Mouse (Mus musculus) myocyte (in vitro differentiated cells): Measurements from ENCODE around the gene Zfp646. TPM values are rescaled to one million over a fixed set of nuclear protein-coding genes. Genes with fewer than 3 reads are reported as not detected.
"Not testable (repeated sequence)": the region's sequence is repeated elsewhere in the genome, so short reads cannot be mapped to it uniquely, and the experiment has no call there.

Experiments used
- H3K27me3 ChIP-seq: one replicate; pipeline ENCODE4 v1.6.1; 2011; ENCODE audit not compliant: control insufficient read depth, insufficient read depth, insufficient read length
- H3K36me3 ChIP-seq: one replicate; pipeline ENCODE4 v1.6.1; 2011; ENCODE audit not compliant: control insufficient read depth, insufficient read depth
- H3K4me2 ChIP-seq: one replicate; pipeline ENCODE4 v1.6.1; 2011; ENCODE audit warnings: low read depth, control low read depth
- H3K4me3 ChIP-seq: one replicate; pipeline ENCODE4 v1.5.1; 2011; ENCODE audit warnings: mild to moderate bottlenecking, control low read depth, moderate library complexity
- H3K79me2 ChIP-seq: one replicate; pipeline ENCODE4 v1.6.1; 2011; ENCODE audit not compliant: control insufficient read depth, insufficient read depth
- H3ac ChIP-seq: one replicate; pipeline ENCODE4 v1.6.1; 2011; ENCODE audit not compliant: control insufficient read depth, insufficient read length
- CEBPB ChIP-seq: IDR thresholded peaks from 2 replicates; pipeline ENCODE4 v1.6.1; 2011; ENCODE audit warnings: mild to moderate bottlenecking, moderate library complexity; ENCODE audit not compliant: poor library complexity, insufficient read depth, severe bottlenecking
- E2F4 ChIP-seq: IDR thresholded peaks from one replicate; pipeline ENCODE4 v1.6.1; 2011; ENCODE audit warnings: mild to moderate bottlenecking, control low read depth, moderate library complexity; ENCODE audit not compliant: insufficient read depth
- MAX ChIP-seq: IDR thresholded peaks from one replicate; pipeline ENCODE4 v1.6.1; 2011; ENCODE audit warnings: low read depth, mild to moderate bottlenecking, control low read depth
- MYOD1 ChIP-seq, 3 experiments: IDR thresholded peaks; one replicate each; pipeline ENCODE4 v1.6.1; 2011; ENCODE audit warnings: control low read depth in 2 of 3, low read depth in 2 of 3, mild to moderate bottlenecking in 2 of 3, moderate library complexity in 1 of 3; ENCODE audit not compliant: insufficient read length in 2 of 3, control insufficient read depth in 1 of 3
- MYOG ChIP-seq, 3 experiments: IDR thresholded peaks; one replicate each; pipeline ENCODE4 v1.6.1; 2011; ENCODE audit warnings: control low read depth in 2 of 3, low read depth in 2 of 3, mild to moderate bottlenecking in 2 of 3; ENCODE audit not compliant: insufficient read length in 2 of 3, control insufficient read depth in 1 of 3, insufficient read depth in 1 of 3
- POLR2A ChIP-seq: IDR thresholded peaks from one replicate; pipeline ENCODE4 v1.6.1; 2011; ENCODE audit warnings: low read depth, mild to moderate bottlenecking, control low read depth, moderate library complexity; ENCODE audit not compliant: insufficient read length
- POLR2AphosphoS2 ChIP-seq: IDR thresholded peaks from one replicate; pipeline ENCODE4 v1.6.1; 2011; ENCODE audit warnings: low read depth, control low read depth; ENCODE audit not compliant: insufficient read length
- REST ChIP-seq: IDR thresholded peaks from one replicate; pipeline ENCODE4 v1.6.1; 2011; ENCODE audit warnings: mild to moderate bottlenecking, control low read depth, moderate library complexity; ENCODE audit not compliant: insufficient read depth, insufficient read length
- SRF ChIP-seq: IDR thresholded peaks from one replicate; pipeline ENCODE4 v1.6.1; 2011; ENCODE audit warnings: low read depth; ENCODE audit not compliant: control insufficient read depth, insufficient read length
- TCF12 ChIP-seq: IDR thresholded peaks from one replicate; pipeline ENCODE4 v1.6.1; 2011; ENCODE audit warnings: mild to moderate bottlenecking, control low read depth; ENCODE audit not compliant: poor library complexity, insufficient read depth, severe bottlenecking
- TCF3 ChIP-seq: IDR thresholded peaks from one replicate; pipeline ENCODE4 v1.6.1; 2011; ENCODE audit warnings: low read depth, control low read depth; ENCODE audit not compliant: insufficient read length
- USF1 ChIP-seq: IDR thresholded peaks from one replicate; pipeline ENCODE4 v1.6.1; 2011; ENCODE audit warnings: low read depth, mild to moderate bottlenecking, control low read depth, moderate library complexity
- polyA plus RNA-seq: library from polyadenylated mRNA; unstranded; fragments of >200 nt; fragmentation: generic; extraction: Trizol; gene quantifications from one replicate; pipeline ENCODE4 v1.2.1, GENCODE M21; 2012; ENCODE audit warnings: missing spikeins

The Zfp646 gene
- 16.7 TPM for polyA plus RNA-seq

GRCm38 (mm10) chr7:127876041-127876466 is at the start of gene Zfp646:
Gene Zfp646 (plus strand): TSS chr7:127876221.
- peaks cover 10% of the 10 kb centered on the region for H3K36me3 ChIP-seq
- TF ChIP-seq MYOD1 (IDR thresholded peaks at IDR 0.05; ENCODE audit: control insufficient read depth in 1 of 3, insufficient read length in 2 of 3, low read depth in 2 of 3) (no peak), POLR2A (no peak), TCF3 (no peak), SRF (no peak), E2F4 (no peak), USF1 (no peak)
- H3K27me3 ChIP-seq, result no peaks in the 10 kb centered on the region
- H3ac ChIP-seq, result peak within 1 kb of the TSS; percentile 83
- peaks cover 75% of the 10 kb centered on the region for H3K79me2 ChIP-seq
- H3K4me3 ChIP-seq, result peak within 1 kb of the TSS; percentile 98
- peak within 1 kb of the TSS; percentile 84 for H3K4me2 ChIP-seq

DNA sequence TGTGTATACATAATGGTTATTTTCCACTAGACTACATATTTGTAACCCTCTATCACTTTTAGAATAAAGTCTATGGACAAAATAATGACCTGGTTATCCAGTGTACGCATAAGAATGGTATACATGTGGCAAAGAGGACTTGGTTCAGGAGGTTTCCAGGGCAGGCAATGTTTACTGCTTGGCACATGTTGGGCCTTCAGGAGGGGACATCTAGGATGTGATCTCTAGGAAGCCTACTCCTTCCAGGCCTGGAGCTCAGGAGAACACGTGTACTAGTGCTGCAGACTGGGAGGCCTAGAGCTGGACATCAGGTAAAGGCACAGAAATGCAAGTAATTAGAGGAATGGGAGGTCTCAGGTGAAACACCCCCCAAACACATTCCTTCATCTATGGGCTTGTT is 40.5 kb upstream of the Zfp646 start:
- Histone ChIP-seq H3ac (no peak overlapping the region), H3K4me3 (no peak overlapping the region), H3K79me2 (no peaks in the 10 kb centered on the region), H3K4me2 (no peak overlapping the region), H3K36me3 (no peaks in the 10 kb centered on the region), H3K27me3 (no peaks in the 10 kb centered on the region)
- no peak for TF ChIP-seq MYOG (IDR thresholded peaks at IDR 0.05; ENCODE audit: control insufficient read depth in 1 of 3, insufficient read depth in 1 of 3, insufficient read length in 2 of 3, low read depth in 2 of 3)
- TF ChIP-seq CEBPB, result no peak

DNA sequence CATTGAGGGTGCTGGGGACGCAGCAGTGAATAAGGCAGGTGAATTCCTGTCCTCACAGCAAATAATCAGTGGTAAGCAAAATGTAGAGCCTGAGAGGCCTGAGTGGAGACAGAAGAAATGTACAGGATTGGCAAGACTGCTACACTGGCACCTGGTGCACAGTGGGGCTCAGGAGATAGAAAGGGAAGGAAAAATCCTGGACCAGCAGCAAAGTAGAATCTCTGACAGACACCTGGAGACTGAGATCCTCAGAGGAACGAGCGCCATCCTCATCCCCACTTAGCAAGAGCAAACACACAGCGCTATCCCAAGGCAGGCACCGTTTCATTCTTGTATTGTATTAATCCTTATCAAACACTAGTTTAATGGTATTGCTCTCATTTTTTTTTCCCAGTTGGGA is 38.5 kb upstream of the Zfp646 start:
- H3ac ChIP-seq, result no peak overlapping the region
- H3K4me3 ChIP-seq, result no peak overlapping the region
- H3K79me2 ChIP-seq, result peaks cover under 1% of the 10 kb centered on the region
- TF ChIP-seq CEBPB (no peak), USF1 (no peak), MAX (no peak), MYOD1 (IDR thresholded peaks at IDR 0.05; ENCODE audit: control insufficient read depth in 1 of 3, insufficient read length in 2 of 3, low read depth in 2 of 3) (no peak), MYOG (IDR thresholded peaks at IDR 0.05; ENCODE audit: control insufficient read depth in 1 of 3, insufficient read depth in 1 of 3, insufficient read length in 2 of 3, low read depth in 2 of 3) (no peak), POLR2AphosphoS2 (no peak), REST (no peak), TCF3 (no peak), POLR2A (no peak), TCF12 (no peak), E2F4 (no peak), SRF (no peak)
- H3K36me3 ChIP-seq, result no peaks in the 10 kb centered on the region
- H3K27me3 ChIP-seq, result no peaks in the 10 kb centered on the region
- H3K4me2 ChIP-seq, result no peak overlapping the region

- not testable (repeated sequence) for H3K27me3 ChIP-seq, H3K79me2 ChIP-seq, H3K4me2 ChIP-seq, H3ac ChIP-seq, H3K4me3 ChIP-seq, H3K36me3 ChIP-seq
Measured at GRCm38 (mm10) chr7:127837878-127838277, 38.1 kb upstream of the Zfp646 start.

DNA sequence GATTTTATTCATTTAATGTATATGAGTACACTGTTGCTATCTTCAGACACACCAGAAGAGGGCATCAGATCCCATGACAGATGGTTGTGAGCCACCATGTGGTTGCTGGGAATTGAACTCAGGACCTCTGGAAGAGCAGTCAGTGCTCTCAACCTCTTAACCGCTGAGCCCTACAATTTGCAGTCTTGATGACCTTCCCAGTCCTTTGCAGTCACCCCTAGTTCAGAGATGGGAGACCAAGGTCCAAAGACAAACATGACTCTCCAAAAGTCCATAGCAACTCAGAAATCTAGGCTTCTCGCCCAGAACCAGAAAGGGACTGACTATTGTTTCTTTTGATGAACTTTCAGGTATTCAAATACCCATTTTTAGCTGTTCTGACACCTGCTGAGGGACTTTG is 36.0 kb upstream of the Zfp646 start:
- not testable (repeated sequence) for H3K4me2 ChIP-seq, H3ac ChIP-seq, H3K79me2 ChIP-seq, H3K4me3 ChIP-seq, H3K27me3 ChIP-seq
- peaks cover 12% of the 10 kb centered on the region for H3K36me3 ChIP-seq

DNA sequence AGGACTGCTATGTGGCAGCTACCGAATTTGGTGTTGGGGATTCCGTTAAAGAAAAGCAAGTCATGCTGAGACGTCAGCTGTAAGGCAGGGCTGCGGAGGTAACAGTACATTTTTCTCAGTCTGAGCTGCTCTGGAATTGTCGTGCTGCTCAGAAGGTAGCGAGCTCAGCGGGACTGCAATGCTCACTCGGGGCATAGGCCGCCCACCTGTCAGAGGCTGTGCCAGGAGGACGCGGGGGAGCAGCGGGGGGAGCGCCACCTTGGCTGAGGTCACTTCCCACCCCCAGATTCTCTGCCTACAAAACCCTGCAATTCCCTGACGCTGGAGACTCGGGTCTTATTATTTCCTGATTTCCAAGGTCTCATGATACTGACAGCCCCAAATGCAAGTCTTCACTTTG is 35.1 kb upstream of the Zfp646 start:
- H3K4me2 ChIP-seq, result peak overlapping the region; percentile 88
- H3ac ChIP-seq, result peak overlapping the region; percentile 28
- peaks cover 16% of the 10 kb centered on the region for H3K36me3 ChIP-seq
- TF ChIP-seq MYOD1 (IDR thresholded peaks at IDR 0.05; ENCODE audit: control insufficient read depth in 1 of 3, insufficient read length in 2 of 3, low read depth in 2 of 3) (peak in 2 of 3 experiments; percentile 11 to 60), REST (no peak), SRF (no peak), MYOG (IDR thresholded peaks at IDR 0.05; ENCODE audit: control insufficient read depth in 1 of 3, insufficient read depth in 1 of 3, insufficient read length in 2 of 3, low read depth in 2 of 3) (peak in 1 of 3 experiments; percentile 30)
- no peaks in the 10 kb centered on the region for H3K27me3 ChIP-seq
- peaks cover 8% of the 10 kb centered on the region for H3K79me2 ChIP-seq
- peak overlapping the region; percentile 94 for H3K4me3 ChIP-seq
